Mouse (Mus musculus) midbrain, embryonic 12.5 days (tissue): ENCODE results near the gene Ttc34. TPM values are rescaled to one million over a fixed set of nuclear protein-coding genes. Genes with fewer than 3 reads are reported as not detected.

Experiments
- ATAC-seq: fragments of 200-750 bp; cut with Nextera tagmentation; 2 replicates; pipeline ENCODE4 v1.8.0; 2017; ENCODE audit warnings: low read depth, moderate TSS enrichment, moderate library complexity; ENCODE audit not compliant: low FRiP score
- H3K27ac ChIP-seq: fragments of 300-500 bp; sonication (generic); replicated peaks from 2 replicates; pipeline ENCODE4 v1.5.1; 2016; ENCODE audit warnings: mild to moderate bottlenecking
- H3K27me3 ChIP-seq: fragments of 300-500 bp; sonication (generic); 2 replicates; pipeline ENCODE4 v1.6.1; 2016; ENCODE audit warnings: mild to moderate bottlenecking
- H3K36me3 ChIP-seq: fragments of 300-500 bp; sonication (generic); 2 replicates; pipeline ENCODE4 v1.6.1; 2016
- H3K4me1 ChIP-seq: fragments of 300-500 bp; sonication (generic); 2 replicates; pipeline ENCODE4 v1.6.1; 2016
- H3K4me2 ChIP-seq: fragments of 300-500 bp; sonication (generic); replicated peaks from 2 replicates; pipeline ENCODE4 v1.6.1; 2016; ENCODE audit warnings: mild to moderate bottlenecking, moderate library complexity
- H3K4me3 ChIP-seq: fragments of 300-500 bp; sonication (generic); 2 replicates; pipeline ENCODE4 v1.5.1; 2016; ENCODE audit warnings: mild to moderate bottlenecking
- H3K9ac ChIP-seq: fragments of 300-500 bp; sonication (generic); replicated peaks from 2 replicates; pipeline ENCODE4 v1.6.1; 2016; ENCODE audit warnings: mild to moderate bottlenecking, moderate library complexity
- H3K9me3 ChIP-seq: fragments of 300-500 bp; sonication (generic); 2 replicates; pipeline ENCODE4 v1.6.1; 2016; ENCODE audit warnings: mild to moderate bottlenecking
- WGBS: fragments of 180-500 bp; shearing (Covaris S2); methylation state at CpG from one replicate; pipeline ENCODE4 v1.1.7; 2016; 5-methylcytosine and 5-hydroxymethylcytosine counted together
- polyA plus RNA-seq: library from polyadenylated mRNA; unstranded; fragments of >200 nt; fragmentation: Nextera tagmentation; extraction: Ambion mirVana; gene quantifications from 2 replicates; pipeline ENCODE4 v1.2.1, GENCODE M21; 2016

Gene Ttc34
- polyA plus RNA-seq, 1 experiment from 2014 or later = 0.46 TPM

GRCm38 (mm10) chr4:154915286-154915685, 78.0 kb downstream of the Ttc34 start:
- Histone ChIP-seq H3K4me1 (peaks cover 10% of the 10 kb centered on the region), H3K4me2 (no peak overlapping the region), H3K36me3 (no peaks in the 10 kb centered on the region), H3K27me3 (0 out of 2 replicates have a peak, but pooled peaks cover 5% of the 10 kb centered on the region), H3K9ac (no peak overlapping the region), H3K27ac (no peak overlapping the region), H3K4me3 (no peak overlapping the region), H3K9me3 (no peaks in the 10 kb centered on the region)
- WGBS = 87% methylated on average over 10 of the region's 10 CpGs
- ATAC-seq = no peak

DNA sequence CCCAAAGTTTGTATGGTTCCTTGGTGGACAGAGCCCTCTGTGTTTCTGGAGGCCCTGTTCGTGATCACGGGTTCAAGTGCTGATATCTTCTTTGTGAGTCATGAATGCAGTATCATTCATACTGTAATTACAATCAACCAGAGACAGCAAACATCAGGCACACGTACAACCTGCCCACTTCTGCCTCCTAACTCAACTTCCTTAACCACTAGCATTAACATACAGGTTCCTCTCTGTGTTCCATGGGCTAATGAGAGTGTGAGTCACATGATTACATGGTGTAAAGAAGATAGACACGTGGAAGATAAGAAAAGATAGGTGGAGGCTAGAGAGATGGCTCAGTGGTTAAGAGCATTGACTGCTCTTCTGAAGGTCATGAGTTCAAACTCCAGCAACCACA, 79.4 kb downstream of the Ttc34 start:
- H3K4me2 ChIP-seq = no peak overlapping the region
- H3K27me3 ChIP-seq = 0 out of 2 replicates have a peak, but pooled peaks cover 2% of the 10 kb centered on the region
- no peaks in the 10 kb centered on the region for H3K36me3 ChIP-seq
- no peaks in the 10 kb centered on the region for H3K9me3 ChIP-seq
- H3K4me1 ChIP-seq = no peaks in the 10 kb centered on the region
- no peak overlapping the region for H3K27ac ChIP-seq
- no peak for ATAC-seq
- H3K4me3 ChIP-seq = no peak overlapping the region
- 85% methylated on average over 4 of the region's 4 CpGs for WGBS
- H3K9ac ChIP-seq = no peak overlapping the region

Other genes starting within 250 kb of the Ttc34 start
- 14.5 and 16.2 TPM in 2 replicates for gene Prdm16, start 200.6 kb upstream of the Ttc34 start, polyA plus RNA-seq
- not detected in 2 replicates for gene Actrt2, start 169.6 kb upstream of the Ttc34 start, polyA plus RNA-seq
- 0.19 and 0.37 TPM in 2 replicates for gene Mmel1, start 32.1 kb downstream of the Ttc34 start, polyA plus RNA-seq
- gene Fam213b, start 61.7 kb downstream of the Ttc34 start, polyA plus RNA-seq = 33.2 and 36.0 TPM in 2 replicates
- 0.78 and 1.0 TPM in 2 replicates for gene Tnfrsf14, start 91.1 kb downstream of the Ttc34 start, polyA plus RNA-seq
- 800 and 870 TPM in 2 replicates for gene Hes5, start 123.5 kb downstream of the Ttc34 start, polyA plus RNA-seq
- gene Pank4, start 126.7 kb downstream of the Ttc34 start, polyA plus RNA-seq = 48.5 and 50.2 TPM in 2 replicates
- 3.6 and 3.7 TPM in 2 replicates for gene Plch2, start 219.3 kb downstream of the Ttc34 start, polyA plus RNA-seq
- gene Pex10, start 229.6 kb downstream of the Ttc34 start, polyA plus RNA-seq = 16.0 and 19.2 TPM in 2 replicates
- 122 and 132 TPM in 2 replicates for gene Rer1, start 248.9 kb downstream of the Ttc34 start, polyA plus RNA-seq
- 5.6 and 5.7 TPM in 2 replicates for gene Morn1, start 249.1 kb downstream of the Ttc34 start, polyA plus RNA-seq